Mouse (Mus musculus) limb, embryonic 13.5 days (tissue): Measurements from ENCODE around the gene Nedd8. TPM values are rescaled to one million over a fixed set of nuclear protein-coding genes. Genes with fewer than 3 reads are reported as not detected.
A peak's percentile ranks its signal among the peaks of the same experiment; 100 is the strongest.

Source experiments
- ATAC-seq: fragments of 200-750 bp; cut with Nextera tagmentation; 2 replicates; pipeline ENCODE4 v1.8.0; 2017; ENCODE audit warnings: low read depth, moderate number of reproducible peaks, moderate TSS enrichment; ENCODE audit not compliant: low FRiP score
- H3K27ac ChIP-seq: fragments of 300-500 bp; sonication (generic); 2 replicates; pipeline ENCODE4 v1.5.1; 2015; ENCODE audit warnings: inconsistent platforms, mild to moderate bottlenecking, moderate library complexity
- H3K27me3 ChIP-seq: fragments of 300-500 bp; sonication (generic); 2 replicates; pipeline ENCODE4 v1.6.1; 2015; ENCODE audit warnings: mild to moderate bottlenecking, inconsistent platforms
- H3K36me3 ChIP-seq: fragments of 300-500 bp; sonication (generic); 2 replicates; pipeline ENCODE4 v1.6.1; 2015; ENCODE audit warnings: inconsistent platforms, mild to moderate bottlenecking, moderate library complexity
- H3K4me1 ChIP-seq: fragments of 300-500 bp; sonication (generic); 2 replicates; pipeline ENCODE4 v1.6.1; 2015; ENCODE audit warnings: inconsistent platforms
- H3K4me2 ChIP-seq: fragments of 300-500 bp; sonication (generic); replicated peaks from 2 replicates; pipeline ENCODE4 v1.6.1; 2015; ENCODE audit warnings: inconsistent platforms, mild to moderate bottlenecking, moderate library complexity
- H3K4me3 ChIP-seq: fragments of 300-500 bp; sonication (generic); 2 replicates; pipeline ENCODE4 v1.5.1; 2015; ENCODE audit warnings: moderate library complexity, mild to moderate bottlenecking, inconsistent platforms
- H3K9ac ChIP-seq: fragments of 300-500 bp; sonication (generic); 2 replicates; pipeline ENCODE4 v1.6.1; 2015; ENCODE audit warnings: mild to moderate bottlenecking, inconsistent platforms
- H3K9me3 ChIP-seq: fragments of 300-500 bp; sonication (generic); 2 replicates; pipeline ENCODE4 v1.6.1; 2016; ENCODE audit warnings: inconsistent platforms
- WGBS: fragments of 180-500 bp; shearing (Covaris S2); methylation state at CpG from one replicate; pipeline ENCODE4 v1.1.7; 2015; 5-methylcytosine and 5-hydroxymethylcytosine counted together
- polyA plus RNA-seq: library from polyadenylated mRNA; unstranded; fragments of >200 nt; fragmentation: Nextera tagmentation; extraction: Ambion mirVana; gene quantifications from 2 replicates; pipeline ENCODE4 v1.2.1, GENCODE M21; 2015

Nedd8 gene
- polyA plus RNA-seq, 1 experiment from 2014 or later = 624 TPM

- Histone ChIP-seq H3K4me2 (no peak overlapping the region), H3K9me3 (no peaks in the 10 kb centered on the region), H3K36me3 (peaks cover 37% of the 10 kb centered on the region), H3K27me3 (no peaks in the 10 kb centered on the region), H3K4me3 (no peak overlapping the region), H3K27ac (no peak overlapping the region), H3K4me1 (peaks cover 18% of the 10 kb centered on the region), H3K9ac (no peak overlapping the region)
- no peak for ATAC-seq
- WGBS = 88% methylated on average over 5 of the region's 5 CpGs
Observed at GRCm38 (mm10) chr14:55658011-55658410, 13.9 kb downstream of the Nedd8 start.

DNA sequence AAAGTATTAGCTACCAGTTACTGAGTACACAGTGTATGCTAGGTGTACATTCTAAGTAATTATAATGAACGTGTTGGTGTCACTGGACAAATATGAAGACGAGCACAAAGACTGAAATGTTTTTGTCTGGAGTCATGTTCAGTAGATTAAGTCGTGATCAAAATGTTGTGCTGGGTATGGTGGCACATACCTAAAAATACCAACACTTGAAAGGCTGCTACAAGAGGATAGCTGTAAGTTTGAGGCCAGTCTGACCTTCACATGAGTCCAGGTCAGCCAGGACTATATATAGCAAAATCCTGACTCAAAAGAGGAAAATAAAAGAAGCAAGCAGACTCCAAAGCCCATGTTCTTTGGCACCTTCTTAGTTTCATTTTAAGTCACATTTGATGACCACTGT is 15.0 kb downstream of the Nedd8 start:
- H3K9me3 ChIP-seq = no peaks in the 10 kb centered on the region
- peaks cover 18% of the 10 kb centered on the region for H3K4me1 ChIP-seq
- 87% methylated on average over 3 of the region's 3 CpGs for WGBS
- no peak overlapping the region for H3K4me3 ChIP-seq
- H3K27ac ChIP-seq = no peak overlapping the region
- no peak overlapping the region for H3K4me2 ChIP-seq
- no peaks in the 10 kb centered on the region for H3K27me3 ChIP-seq
- peaks cover 29% of the 10 kb centered on the region for H3K36me3 ChIP-seq
- no peak for ATAC-seq
- H3K9ac ChIP-seq = no peak overlapping the region

DNA sequence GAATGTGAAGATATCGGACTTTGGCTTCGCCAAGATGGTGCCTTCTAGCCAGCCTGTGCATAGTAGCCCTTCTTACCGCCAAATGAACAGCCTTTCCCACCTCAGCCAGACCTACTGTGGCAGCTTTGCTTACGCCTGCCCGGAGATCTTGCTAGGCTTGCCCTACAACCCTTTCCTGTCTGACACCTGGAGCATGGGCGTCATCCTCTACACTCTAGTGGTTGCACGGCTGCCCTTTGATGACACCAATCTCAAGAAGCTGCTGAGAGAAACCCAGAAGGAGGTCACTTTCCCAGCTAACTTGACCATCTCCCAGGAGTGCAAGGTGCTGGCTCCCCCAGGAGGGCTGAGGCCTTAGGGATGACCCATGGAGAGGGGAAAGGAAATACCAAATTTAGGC is 20.4 kb downstream of the Nedd8 start:
- Histone ChIP-seq H3K9ac (no peak overlapping the region), H3K27me3 (no peaks in the 10 kb centered on the region), H3K4me1 (no peaks in the 10 kb centered on the region), H3K36me3 (peaks cover 10% of the 10 kb centered on the region), H3K4me3 (no peak overlapping the region), H3K27ac (no peak overlapping the region), H3K9me3 (no peaks in the 10 kb centered on the region), H3K4me2 (no peak overlapping the region)
- WGBS = 88% methylated on average over 7 of the region's 7 CpGs
- ATAC-seq = no peak

DNA sequence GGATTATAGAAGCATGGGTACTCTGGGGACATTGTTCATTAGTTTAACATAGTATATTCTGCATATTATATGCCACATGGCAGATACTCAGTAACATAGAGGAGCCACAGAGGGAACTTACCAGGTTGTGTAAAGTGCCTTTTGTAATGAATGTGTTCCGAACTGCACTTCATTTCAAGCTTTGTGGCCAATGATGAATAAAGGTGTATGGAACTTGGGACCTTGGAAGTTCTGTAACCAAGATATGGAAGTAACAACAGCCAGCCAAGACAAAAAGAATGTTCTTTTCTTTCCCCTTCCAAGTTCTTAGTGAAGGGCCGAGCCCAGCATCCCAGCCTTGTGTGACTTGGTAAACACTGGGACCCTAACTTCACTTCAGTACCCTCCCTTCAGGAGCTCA is 22.0 kb downstream of the Nedd8 start, which contains the start of gene Tssk4:
Gene Tssk4, plus strand, starts transcription at position 301 of the 400 bp plus-strand sequence.
- Histone ChIP-seq H3K4me1 (peaks cover 5% of the 10 kb centered on the region), H3K27me3 (no peaks in the 10 kb centered on the region), H3K4me3 (no peak within 1 kb of the TSS), H3K27ac (no peak within 1 kb of the TSS), H3K4me2 (no peak within 1 kb of the TSS), H3K9me3 (no peaks in the 10 kb centered on the region), H3K9ac (no peak within 1 kb of the TSS), H3K36me3 (peaks cover 17% of the 10 kb centered on the region)
- WGBS = 93% methylated on average over 2 of the region's 2 CpGs
- no peak for ATAC-seq

GRCm38 (mm10) chr14:55644261-55644888 is 27.5 kb downstream of the Nedd8 start:
- Histone ChIP-seq H3K4me2 (peak overlapping the region; percentile 87), H3K27me3 (no peaks in the 10 kb centered on the region), H3K4me3 (peak overlapping the region; percentile 96), H3K9me3 (no peaks in the 10 kb centered on the region), H3K27ac (0 out of 2 replicates have a peak overlapping the region, but pooled peaks have one; percentile 6), H3K4me1 (peaks cover 29% of the 10 kb centered on the region), H3K9ac (peak overlapping the region; percentile 94), H3K36me3 (peaks cover 38% of the 10 kb centered on the region)
- 32% methylated on average over 17 of the region's 17 CpGs for WGBS
- ATAC-seq = no peak

DNA sequence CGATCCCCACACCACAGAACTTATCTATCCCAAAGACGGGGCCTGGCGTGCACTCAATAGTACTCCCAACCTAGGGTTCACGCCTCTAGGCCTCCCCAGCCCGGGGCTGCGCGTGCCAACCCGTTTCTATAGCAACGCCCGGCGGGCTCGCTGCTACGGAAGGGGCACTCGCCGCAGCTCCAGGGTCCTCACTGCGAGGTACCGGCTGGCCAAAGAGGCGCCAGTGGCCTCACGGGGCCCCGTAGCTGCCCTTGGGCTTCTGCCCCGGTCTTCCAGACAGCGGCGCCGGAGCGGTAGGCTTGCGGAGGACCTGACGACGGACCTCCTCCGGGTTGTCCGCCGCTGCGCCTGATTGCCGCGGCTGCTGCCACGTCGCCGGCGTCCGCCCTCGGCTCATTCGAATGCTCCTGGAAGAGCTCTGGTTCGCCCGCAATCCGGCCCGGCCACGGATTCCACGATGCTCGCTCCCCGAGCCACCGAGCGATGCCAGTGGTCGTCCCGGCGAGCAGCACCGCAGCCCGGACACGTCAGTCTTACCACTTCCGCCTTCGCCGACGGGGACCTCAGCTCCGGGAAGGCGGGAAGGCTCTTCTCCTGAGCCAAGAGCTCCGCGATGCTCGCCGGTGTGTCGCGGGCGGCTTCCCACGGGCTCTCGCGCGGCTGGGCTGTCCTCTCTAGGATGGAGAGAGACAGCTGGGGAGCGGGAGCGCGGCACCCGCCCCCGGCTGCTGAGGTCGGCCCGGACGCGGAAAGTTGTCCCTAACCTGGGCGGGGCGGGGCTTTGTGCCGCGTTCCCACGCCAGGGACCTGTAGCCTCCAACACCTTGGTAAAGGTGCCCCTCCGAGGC is 28.6 kb downstream of the Nedd8 start, which contains the start of gene Tm9sf1:
Gene Tm9sf1, minus strand, starts transcription at position 747 of the 848 bp plus-strand sequence.
- peak within 1 kb of the TSS; percentile 87 for H3K4me2 ChIP-seq
- H3K9ac ChIP-seq = peak within 1 kb of the TSS; percentile 94
- no peaks in the 10 kb centered on the region for H3K9me3 ChIP-seq
- H3K4me3 ChIP-seq = peak within 1 kb of the TSS; percentile 96
- under 1% methylated on average over 80 of the region's 89 CpGs for WGBS
- H3K27ac ChIP-seq = peak within 1 kb of the TSS; percentile 92
- ATAC-seq = peak; percentile 90
- peaks cover 29% of the 10 kb centered on the region for H3K4me1 ChIP-seq
- peaks cover 49% of the 10 kb centered on the region for H3K36me3 ChIP-seq
- H3K27me3 ChIP-seq = no peaks in the 10 kb centered on the region

DNA sequence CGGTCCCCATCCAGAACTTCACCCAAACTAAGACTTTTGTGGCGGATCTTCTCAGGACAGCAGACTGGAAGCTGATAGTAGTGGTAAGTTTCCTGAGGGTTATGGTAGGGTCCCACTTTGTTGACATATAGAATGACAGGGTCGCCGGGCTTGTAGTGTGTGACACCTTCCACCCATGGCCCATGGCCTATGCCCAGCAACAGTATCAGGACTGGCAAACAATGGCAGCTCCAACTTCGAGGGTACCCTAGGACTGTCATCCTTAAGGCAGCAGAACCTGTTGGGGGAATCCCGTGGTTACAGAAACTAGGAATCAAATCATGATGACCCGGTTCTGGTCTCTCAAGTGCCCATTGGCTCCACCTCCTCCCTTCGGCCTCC is 29.3 kb downstream of the Nedd8 start:
- Histone ChIP-seq H3K4me1 (peaks cover 29% of the 10 kb centered on the region), H3K4me2 (peak overlapping the region; percentile 87), H3K36me3 (peaks cover 55% of the 10 kb centered on the region), H3K27ac (peak overlapping the region; percentile 92), H3K9me3 (no peaks in the 10 kb centered on the region), H3K9ac (peak overlapping the region; percentile 94), H3K4me3 (peak overlapping the region; percentile 96), H3K27me3 (no peaks in the 10 kb centered on the region)
- peak; percentile 33; the same call in 1 of the 2 replicates for ATAC-seq
- WGBS = 21% methylated on average over 8 of the region's 8 CpGs

- Histone ChIP-seq H3K27me3 (no peaks in the 10 kb centered on the region), H3K4me1 (peaks cover 29% of the 10 kb centered on the region), H3K4me2 (no peak overlapping the region), H3K4me3 (no peak overlapping the region), H3K36me3 (peaks cover 59% of the 10 kb centered on the region), H3K9ac (peak overlapping the region; percentile 1; the same call in 1 of the 2 replicates), H3K9me3 (no peaks in the 10 kb centered on the region), H3K27ac (no peak overlapping the region)
- 97% methylated on average over 13 of the region's 13 CpGs for WGBS
- no peak for ATAC-seq
Observed at GRCm38 (mm10) chr14:55641291-55641690, 30.6 kb downstream of the Nedd8 start.

- H3K27ac ChIP-seq = no peak overlapping the region
- H3K9ac ChIP-seq = 0 out of 2 replicates have a peak overlapping the region, but pooled peaks have one; percentile 21
- no peak for ATAC-seq
- peaks cover 33% of the 10 kb centered on the region for H3K4me1 ChIP-seq
- no peak overlapping the region for H3K4me2 ChIP-seq
- 96% methylated on average over 14 of the region's 14 CpGs for WGBS
- H3K9me3 ChIP-seq = no peaks in the 10 kb centered on the region
- no peaks in the 10 kb centered on the region for H3K27me3 ChIP-seq
- H3K4me3 ChIP-seq = no peak overlapping the region
- H3K36me3 ChIP-seq = peaks cover 58% of the 10 kb centered on the region
Observed at GRCm38 (mm10) chr14:55640816-55641215, 31.1 kb downstream of the Nedd8 start.

GRCm38 (mm10) chr14:55637795-55638194 is 34.1 kb downstream of the Nedd8 start, which contains the start of gene Gm49378:
Gm49378 (minus strand) TSS chr14:55637895.
- Histone ChIP-seq H3K9me3 (no peaks in the 10 kb centered on the region), H3K36me3 (peaks cover 72% of the 10 kb centered on the region), H3K9ac (no peak within 1 kb of the TSS), H3K4me2 (no peak within 1 kb of the TSS), H3K4me1 (peaks cover 33% of the 10 kb centered on the region), H3K27ac (no peak within 1 kb of the TSS), H3K4me3 (no peak within 1 kb of the TSS), H3K27me3 (no peaks in the 10 kb centered on the region)
- ATAC-seq = no peak
- 93% methylated on average over 9 of the region's 9 CpGs for WGBS

DNA sequence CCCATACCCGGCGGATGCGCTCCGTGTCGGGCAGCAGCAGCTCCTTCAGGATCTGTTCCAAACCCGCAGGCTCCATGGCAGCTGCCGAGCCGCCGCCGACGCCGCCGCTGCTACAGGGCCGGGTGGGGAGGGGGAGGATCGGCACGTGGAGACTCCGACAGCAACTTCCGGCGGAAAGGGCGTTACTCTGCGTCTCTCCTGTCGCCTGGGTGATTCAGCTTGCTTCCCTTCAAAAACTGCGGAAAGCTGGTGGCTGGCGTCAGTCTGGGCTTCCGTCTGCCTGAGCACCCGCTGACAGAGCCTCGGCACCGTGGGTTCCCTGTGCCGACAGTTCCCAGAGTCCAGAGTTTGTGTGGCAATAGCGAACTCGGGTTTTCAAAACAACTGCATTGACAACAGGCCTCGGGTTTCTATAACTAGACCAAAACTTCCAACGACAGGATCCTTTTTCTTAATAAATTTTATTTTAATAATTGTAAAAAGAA is 36.4 kb downstream of the Nedd8 start, which contains the start of gene Ipo4:
Gene Ipo4, minus strand, starts transcription at position 435 of the 485 bp plus-strand sequence.
- H3K36me3 ChIP-seq = peaks cover 81% of the 10 kb centered on the region
- peak within 1 kb of the TSS; percentile 92 for H3K4me2 ChIP-seq
- peak within 1 kb of the TSS; percentile 84 for H3K9ac ChIP-seq
- H3K4me3 ChIP-seq = peak within 1 kb of the TSS; percentile 76
- H3K27me3 ChIP-seq = no peaks in the 10 kb centered on the region
- H3K27ac ChIP-seq = peak within 1 kb of the TSS; percentile 77
- H3K4me1 ChIP-seq = peaks cover 17% of the 10 kb centered on the region
- WGBS = 1% methylated on average over 33 of the region's 33 CpGs
- ATAC-seq = peak; percentile 91
- H3K9me3 ChIP-seq = no peaks in the 10 kb centered on the region
